Mouse (Mus musculus): ENCODE measurements around the gene Cdh22. TPM values are rescaled to one million over a fixed set of nuclear protein-coding genes. Genes with fewer than 3 reads are reported as not detected.

Gene Cdh22
- polyA plus RNA-seq, 1 experiment from 2014 or later, result 1.0 TPM

DNA sequence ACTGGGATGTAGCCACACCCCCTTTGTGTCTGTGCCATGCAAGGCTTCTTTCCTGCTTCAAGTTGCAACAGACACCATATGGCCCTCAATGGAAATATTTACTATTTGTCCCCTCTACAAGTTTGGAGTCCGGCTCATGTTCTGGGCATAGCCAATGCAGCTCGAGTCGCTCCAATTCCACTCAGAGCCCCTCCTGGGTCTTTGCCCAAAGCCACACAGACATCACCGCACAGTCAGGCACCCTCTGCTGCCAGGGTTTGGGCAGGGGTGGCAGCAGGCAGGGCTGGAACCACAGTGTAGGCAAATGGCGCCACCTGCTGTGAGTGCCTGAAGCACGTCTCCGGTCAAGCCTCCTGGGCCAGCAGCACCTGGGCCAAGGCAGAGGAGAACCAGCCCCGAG lies 41.2 kb upstream of the Cdh22 start:
- TF ChIP-seq EP300 (IDR thresholded peaks at IDR 0.05) (no peak), CTCF (IDR thresholded peaks at IDR 0.05) (peak; percentile 89)
- H3K4me3 ChIP-seq (ENCODE audit: low read depth, low read length), result no peak overlapping the region
- ATAC-seq, result peak; percentile 49; the same call in 1 of the 2 replicates

DNA sequence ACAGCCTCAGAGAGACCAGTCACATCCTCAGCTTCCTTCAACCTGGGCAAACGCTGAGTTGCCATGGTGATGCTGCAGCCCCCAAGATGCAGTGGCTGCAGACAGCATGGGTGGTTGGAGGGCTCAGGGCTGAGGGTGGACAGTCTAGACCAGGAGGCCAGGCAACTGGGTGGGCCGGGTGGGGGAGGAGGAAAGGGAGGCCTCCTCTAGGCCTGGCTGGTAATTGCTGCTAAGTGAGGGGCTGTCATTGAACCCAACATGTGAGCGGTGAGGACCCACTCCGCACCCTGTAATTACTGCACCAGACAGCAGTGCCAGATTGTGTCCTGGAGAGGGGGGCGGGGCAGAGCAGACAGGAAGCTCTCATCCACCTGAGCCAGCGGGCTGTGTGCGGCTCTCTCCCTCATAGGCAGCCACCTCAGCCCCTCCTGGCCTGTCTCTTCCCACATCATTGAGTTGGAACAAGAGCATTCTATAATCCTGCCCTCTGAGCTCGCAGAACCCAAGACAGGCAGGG lies 40.5 kb upstream of the Cdh22 start:
- Histone ChIP-seq H3K4me1 (ENCODE audit: insufficient read depth, low read depth, low read length) (no peaks in the 10 kb centered on the region), H3K27ac (ENCODE audit: low read length) (no peak overlapping the region), H3K4me2 (replicated peaks; ENCODE audit: low read depth, low read length) (no peak overlapping the region), H3K9ac (replicated peaks; ENCODE audit: low read depth) (no peak overlapping the region), H3K4me3 (ENCODE audit: low read depth, low read length) (no peak overlapping the region), H3K36me3 (ENCODE audit: insufficient read depth, low read length) (peaks cover 3% of the 10 kb centered on the region; the same call in 1 of the 2 replicates), H3K9me3 (ENCODE audit: low read length) (no peaks in the 10 kb centered on the region), H3K27me3 (replicated peaks; ENCODE audit: insufficient read depth, low read length) (no peaks in the 10 kb centered on the region)
- DNase-seq (ENCODE audit: low spot score) (no peak), ATAC-seq (0 out of 2 replicates have a peak, but pooled peaks have one; percentile 18)
- no peak for TF ChIP-seq EP300 (IDR thresholded peaks at IDR 0.05)
- TF ChIP-seq CTCF (IDR thresholded peaks at IDR 0.05), result no peak
- 38% methylated on average over 8 of the region's 8 CpGs for WGBS

More for the DNA sequence above, 41.2 kb upstream of the Cdh22 start:
- Histone ChIP-seq H3K9ac (replicated peaks; ENCODE audit: low read depth) (no peak overlapping the region), H3K27me3 (replicated peaks; ENCODE audit: insufficient read depth, low read length) (no peaks in the 10 kb centered on the region), H3K4me1 (ENCODE audit: insufficient read depth, low read depth, low read length) (no peaks in the 10 kb centered on the region), H3K4me2 (replicated peaks; ENCODE audit: low read depth, low read length) (no peak overlapping the region), H3K36me3 (ENCODE audit: insufficient read depth, low read length) (peaks cover 3% of the 10 kb centered on the region; the same call in 1 of the 2 replicates), H3K27ac (ENCODE audit: low read length) (no peak overlapping the region), H3K9me3 (ENCODE audit: low read length) (no peaks in the 10 kb centered on the region)
- WGBS, result 17% methylated on average over 8 of the region's 8 CpGs
- peak; percentile 62 for DNase-seq (ENCODE audit: low spot score)

DNA sequence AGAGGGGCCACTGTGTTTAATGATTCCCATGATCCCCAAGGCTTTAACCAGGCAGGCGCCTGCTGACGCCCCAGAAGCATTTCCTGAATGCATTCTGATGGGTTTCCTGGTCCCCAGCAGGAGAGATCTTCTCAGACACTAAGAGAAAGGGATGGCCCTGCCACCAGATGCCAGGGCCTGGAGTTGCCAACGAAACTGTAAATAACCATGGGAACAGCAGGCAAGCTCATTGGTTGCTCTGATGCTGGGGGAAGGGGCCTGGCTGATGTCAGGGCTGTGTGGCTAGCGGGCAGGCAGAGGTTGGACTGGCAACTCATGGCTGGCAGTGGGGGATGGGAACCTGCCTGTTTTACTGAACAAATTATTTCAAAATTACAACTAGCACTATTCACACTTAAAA lies 38.9 kb upstream of the Cdh22 start:
- Histone ChIP-seq H3K27ac (ENCODE audit: low read length) (no peak overlapping the region), H3K9me3 (ENCODE audit: low read length) (no peaks in the 10 kb centered on the region), H3K36me3 (ENCODE audit: insufficient read depth, low read length) (no peaks in the 10 kb centered on the region; the same call in 1 of the 2 replicates), H3K4me1 (ENCODE audit: insufficient read depth, low read depth, low read length) (no peaks in the 10 kb centered on the region), H3K9ac (replicated peaks; ENCODE audit: low read depth) (no peak overlapping the region), H3K4me3 (ENCODE audit: low read depth, low read length) (no peak overlapping the region), H3K4me2 (replicated peaks; ENCODE audit: low read depth, low read length) (no peak overlapping the region), H3K27me3 (replicated peaks; ENCODE audit: insufficient read depth, low read length) (no peaks in the 10 kb centered on the region)
- TF ChIP-seq EP300 (IDR thresholded peaks at IDR 0.05) (no peak), CTCF (IDR thresholded peaks at IDR 0.05) (no peak)
- ATAC-seq, result no peak
- no peak for DNase-seq (ENCODE audit: low spot score)
- 35% methylated on average over 4 of the region's 4 CpGs for WGBS

DNA sequence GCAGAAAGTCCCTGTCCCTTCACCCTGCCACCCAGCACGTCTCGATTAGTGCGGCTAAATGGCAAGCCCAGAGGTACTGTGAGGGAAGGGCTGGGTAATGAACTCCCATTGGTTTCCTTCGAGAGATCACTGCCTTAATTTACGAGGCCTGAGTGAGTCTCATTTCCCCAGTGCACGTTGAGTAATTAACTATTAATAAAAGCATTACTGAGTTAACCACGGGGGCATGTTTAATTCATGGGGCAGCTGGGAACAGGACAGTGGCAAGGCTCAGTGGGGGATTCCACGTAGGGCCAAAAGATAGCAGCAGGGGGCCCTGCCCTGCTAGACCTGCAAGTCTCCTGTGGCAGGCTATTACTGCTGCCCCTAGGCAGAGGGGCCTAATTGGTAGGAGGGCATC lies 36.7 kb upstream of the Cdh22 start:
- H3K9ac ChIP-seq (replicated peaks; ENCODE audit: low read depth), result no peak overlapping the region
- no peak for ATAC-seq
- no peak for DNase-seq (ENCODE audit: low spot score)

GRCm38 (mm10) chr2:165270858-165271257 lies 36.2 kb upstream of the Cdh22 start:
- TF ChIP-seq EP300 (IDR thresholded peaks at IDR 0.05) (no peak), CTCF (IDR thresholded peaks at IDR 0.05) (no peak)
- Histone ChIP-seq H3K27me3 (replicated peaks; ENCODE audit: insufficient read depth, low read length) (no peaks in the 10 kb centered on the region), H3K4me1 (ENCODE audit: insufficient read depth, low read depth, low read length) (no peaks in the 10 kb centered on the region), H3K4me2 (replicated peaks; ENCODE audit: low read depth, low read length) (no peak overlapping the region), H3K36me3 (ENCODE audit: insufficient read depth, low read length) (no peaks in the 10 kb centered on the region), H3K27ac (ENCODE audit: low read length) (no peak overlapping the region), H3K9ac (replicated peaks; ENCODE audit: low read depth) (no peak overlapping the region), H3K9me3 (ENCODE audit: low read length) (no peaks in the 10 kb centered on the region), H3K4me3 (ENCODE audit: low read depth, low read length) (no peak overlapping the region)
- ATAC-seq (no peak), DNase-seq (ENCODE audit: low spot score) (no peak)
- 22% methylated on average over 7 of the region's 7 CpGs for WGBS

More for the DNA sequence above, 36.7 kb upstream of the Cdh22 start:
- Histone ChIP-seq H3K4me1 (ENCODE audit: insufficient read depth, low read depth, low read length) (no peaks in the 10 kb centered on the region), H3K4me2 (replicated peaks; ENCODE audit: low read depth, low read length) (no peak overlapping the region), H3K4me3 (ENCODE audit: low read depth, low read length) (no peak overlapping the region), H3K9me3 (ENCODE audit: low read length) (no peaks in the 10 kb centered on the region), H3K27me3 (replicated peaks; ENCODE audit: insufficient read depth, low read length) (no peaks in the 10 kb centered on the region), H3K27ac (ENCODE audit: low read length) (no peak overlapping the region), H3K36me3 (ENCODE audit: insufficient read depth, low read length) (no peaks in the 10 kb centered on the region; the same call in 1 of the 2 replicates)
- WGBS, result 30% methylated on average over 8 of the region's 8 CpGs
- TF ChIP-seq CTCF (IDR thresholded peaks at IDR 0.05), result no peak
- TF ChIP-seq EP300 (IDR thresholded peaks at IDR 0.05), result no peak

DNA sequence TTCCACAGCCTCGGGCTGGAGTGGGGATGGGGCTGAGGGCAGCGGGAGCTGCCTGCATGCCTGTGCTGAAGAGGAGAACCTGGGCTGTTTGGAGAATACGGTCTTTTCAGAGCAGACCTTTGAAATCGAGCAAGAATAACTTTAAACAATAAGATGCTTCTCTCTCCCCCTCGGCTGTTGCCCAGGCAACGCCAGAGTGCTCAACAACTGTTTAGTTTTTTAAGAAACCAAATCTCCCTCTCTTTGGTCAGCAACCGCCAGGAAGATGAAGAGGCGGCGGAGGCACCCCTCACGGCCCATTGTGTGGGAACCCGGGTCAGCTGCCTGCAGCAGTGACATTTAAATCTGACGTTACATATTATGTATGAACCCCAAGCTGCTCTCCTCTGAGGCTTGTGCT lies 32.1 kb upstream of the Cdh22 start:
- 10% methylated on average over 12 of the region's 12 CpGs for WGBS
- ATAC-seq, result no peak
- no peak overlapping the region for H3K4me2 ChIP-seq (replicated peaks; ENCODE audit: low read depth, low read length)
- no peak overlapping the region for H3K4me3 ChIP-seq (ENCODE audit: low read depth, low read length)
- TF ChIP-seq EP300 (IDR thresholded peaks at IDR 0.05) (no peak), CTCF (IDR thresholded peaks at IDR 0.05) (no peak)
- H3K4me1 ChIP-seq (ENCODE audit: insufficient read depth, low read depth, low read length), result no peaks in the 10 kb centered on the region
- H3K27me3 ChIP-seq (replicated peaks; ENCODE audit: insufficient read depth, low read length), result no peaks in the 10 kb centered on the region
- DNase-seq (ENCODE audit: low spot score), result no peak
- H3K27ac ChIP-seq (ENCODE audit: low read length), result no peak overlapping the region
- no peaks in the 10 kb centered on the region for H3K9me3 ChIP-seq (ENCODE audit: low read length)
- H3K36me3 ChIP-seq (ENCODE audit: insufficient read depth, low read length), result no peaks in the 10 kb centered on the region
- no peak overlapping the region for H3K9ac ChIP-seq (replicated peaks; ENCODE audit: low read depth)

DNA sequence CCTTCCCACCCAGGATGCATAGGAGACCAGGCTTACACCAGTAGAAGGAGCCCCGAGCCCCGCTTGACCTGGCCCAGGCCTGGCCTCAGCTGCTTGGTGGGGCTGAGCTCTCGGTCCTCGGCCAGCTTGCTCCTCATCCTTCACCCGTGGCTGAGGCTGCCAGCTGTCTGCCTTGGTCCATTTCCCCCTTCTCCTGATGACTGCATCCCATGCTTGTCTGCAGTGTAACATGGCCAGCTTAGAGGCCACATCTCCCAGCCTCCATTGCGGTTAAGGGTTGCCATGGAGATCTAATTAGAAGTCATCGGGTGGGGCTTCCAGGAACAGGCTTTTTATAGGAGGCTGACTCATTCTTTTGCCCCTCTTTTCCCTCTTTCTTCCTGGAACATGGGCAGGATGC lies 29.2 kb upstream of the Cdh22 start:
- no peak overlapping the region for H3K9ac ChIP-seq (replicated peaks; ENCODE audit: low read depth)
- 62% methylated on average over 7 of the region's 7 CpGs for WGBS
- no peaks in the 10 kb centered on the region for H3K27me3 ChIP-seq (replicated peaks; ENCODE audit: insufficient read depth, low read length)
- TF ChIP-seq EP300 (IDR thresholded peaks at IDR 0.05), result no peak
- TF ChIP-seq CTCF (IDR thresholded peaks at IDR 0.05), result no peak
- H3K9me3 ChIP-seq (ENCODE audit: low read length), result no peaks in the 10 kb centered on the region
- H3K4me2 ChIP-seq (replicated peaks; ENCODE audit: low read depth, low read length), result no peak overlapping the region
- H3K36me3 ChIP-seq (ENCODE audit: insufficient read depth, low read length), result no peaks in the 10 kb centered on the region
- ATAC-seq (no peak), DNase-seq (ENCODE audit: low spot score) (no peak)
- H3K4me1 ChIP-seq (ENCODE audit: insufficient read depth, low read depth, low read length), result no peaks in the 10 kb centered on the region
- no peak overlapping the region for H3K27ac ChIP-seq (ENCODE audit: low read length)
- H3K4me3 ChIP-seq (ENCODE audit: low read depth, low read length), result no peak overlapping the region
